Mouse (Mus musculus) midbrain, embryonic 16.5 days (tissue): ENCODE measurements around the gene Canx. TPM values are rescaled to one million over a fixed set of nuclear protein-coding genes. Genes with fewer than 3 reads are reported as not detected.
"Not testable (repeated sequence)": the region's sequence is repeated elsewhere in the genome, so short reads cannot be mapped to it uniquely, and the experiment has no call there.

Experiments
- ATAC-seq: fragments of 200-750 bp; cut with Nextera tagmentation; 2 replicates; pipeline ENCODE4 v1.8.0; 2017; ENCODE audit warnings: moderate TSS enrichment
- H3K27ac ChIP-seq: fragments of 300-500 bp; sonication (generic); 2 replicates; pipeline ENCODE4 v1.5.1; 2014; ENCODE audit warnings: mild to moderate bottlenecking, low read length, mixed read lengths
- H3K27me3 ChIP-seq: fragments of 300-500 bp; sonication (generic); 2 replicates; pipeline ENCODE4 v1.6.1; 2014; ENCODE audit warnings: low read depth, low read length, mixed read lengths; ENCODE audit not compliant: control insufficient read depth, insufficient read depth
- H3K36me3 ChIP-seq: fragments of 300-500 bp; sonication (generic); 2 replicates; pipeline ENCODE4 v1.6.1; 2014; ENCODE audit warnings: mild to moderate bottlenecking, low read length, moderate library complexity, mixed read lengths; ENCODE audit not compliant: control insufficient read depth, insufficient read depth
- H3K4me1 ChIP-seq: fragments of 300-500 bp; sonication (generic); 2 replicates; pipeline ENCODE4 v1.6.1; 2014; ENCODE audit warnings: mild to moderate bottlenecking, low read length, mixed read lengths; ENCODE audit not compliant: control insufficient read depth, insufficient read depth
- H3K4me2 ChIP-seq: fragments of 300-500 bp; sonication (generic); 2 replicates; pipeline ENCODE4 v1.6.1; 2014; ENCODE audit warnings: mild to moderate bottlenecking, low read length, mixed read lengths
- H3K4me3 ChIP-seq: fragments of 300-500 bp; sonication (generic); 2 replicates; pipeline ENCODE4 v1.5.1; 2014; ENCODE audit warnings: low read depth, mild to moderate bottlenecking, low read length, moderate library complexity, mixed read lengths
- H3K9ac ChIP-seq: fragments of 300-500 bp; sonication (generic); 2 replicates; pipeline ENCODE4 v1.6.1; 2014; ENCODE audit warnings: low read depth, low read length, mixed read lengths
- H3K9me3 ChIP-seq: fragments of 300-500 bp; sonication (generic); replicated peaks from 2 replicates; pipeline ENCODE4 v1.6.1; 2014; ENCODE audit warnings: mild to moderate bottlenecking, low read length, mixed read lengths; ENCODE audit not compliant: control insufficient read depth, poor library complexity, severe bottlenecking
- WGBS: fragments of 180-500 bp; shearing (Covaris S2); extraction: QIAGEN DNeasy Blood & Tissue Kit; methylation state at CpG from one replicate; pipeline ENCODE4 v1.1.7; 2014; 5-methylcytosine and 5-hydroxymethylcytosine counted together
- polyA plus RNA-seq: library from polyadenylated mRNA; unstranded; fragments of >200 nt; fragmentation: Nextera tagmentation; extraction: Ambion mirVana; gene quantifications from 2 replicates; pipeline ENCODE4 v1.2.1, GENCODE M21; 2015

Gene Canx
- polyA plus RNA-seq, 1 experiment from 2014 or later: 294 TPM

GRCm38 (mm10) chr11:50367531-50367930, 42.1 kb upstream of the Canx start:
- no peak for ATAC-seq
- WGBS: 93% methylated on average over 9 of the region's 9 CpGs
- peaks cover 7% of the 10 kb centered on the region for H3K4me1 ChIP-seq
- no peak overlapping the region for H3K27ac ChIP-seq
- no peaks in the 10 kb centered on the region for H3K36me3 ChIP-seq
- H3K9me3 ChIP-seq: no peaks in the 10 kb centered on the region
- no peaks in the 10 kb centered on the region for H3K27me3 ChIP-seq
- H3K9ac ChIP-seq: no peak overlapping the region
- H3K4me2 ChIP-seq: no peak overlapping the region
- no peak overlapping the region for H3K4me3 ChIP-seq

- no peaks in the 10 kb centered on the region for H3K9me3 ChIP-seq
- no peak overlapping the region for H3K4me2 ChIP-seq
- H3K9ac ChIP-seq: no peak overlapping the region
- H3K27me3 ChIP-seq: no peaks in the 10 kb centered on the region
- no peak for ATAC-seq
- no peak overlapping the region for H3K4me3 ChIP-seq
- no peaks in the 10 kb centered on the region; the same call in 1 of the 2 replicates for H3K4me1 ChIP-seq
- H3K36me3 ChIP-seq: no peaks in the 10 kb centered on the region
- no peak overlapping the region for H3K27ac ChIP-seq
Observed at GRCm38 (mm10) chr11:50365322-50365721, 39.8 kb upstream of the Canx start.

- Histone ChIP-seq H3K27me3 (no peaks in the 10 kb centered on the region), H3K4me3 (no peak overlapping the region), H3K9me3 (no peaks in the 10 kb centered on the region), H3K4me1 (no peaks in the 10 kb centered on the region), H3K4me2 (no peak overlapping the region), H3K36me3 (no peaks in the 10 kb centered on the region), H3K9ac (no peak overlapping the region), H3K27ac (no peak overlapping the region)
- ATAC-seq: 0 out of 2 replicates have a peak, but pooled peaks have one; percentile 66
- WGBS: 7% methylated on average over 4 of the region's 4 CpGs
Observed at GRCm38 (mm10) chr11:50364548-50364947, 39.1 kb upstream of the Canx start.

- not testable (repeated sequence) for H3K27me3 ChIP-seq, H3K9me3 ChIP-seq, H3K36me3 ChIP-seq, H3K4me1 ChIP-seq, ATAC-seq, H3K9ac ChIP-seq, H3K4me2 ChIP-seq, H3K27ac ChIP-seq, H3K4me3 ChIP-seq
- 91% methylated on average over 1 of the region's 1 CpGs for WGBS
Observed at GRCm38 (mm10) chr11:50361282-50361681, 35.8 kb upstream of the Canx start.

- peak overlapping the region; percentile 85 for H3K27ac ChIP-seq
- H3K4me2 ChIP-seq: peak overlapping the region; percentile 61
- no peaks in the 10 kb centered on the region; the same call in 1 of the 2 replicates for H3K4me1 ChIP-seq
- H3K36me3 ChIP-seq: no peaks in the 10 kb centered on the region
- H3K9me3 ChIP-seq: no peaks in the 10 kb centered on the region
- peak overlapping the region; percentile 83 for H3K9ac ChIP-seq
- peak; percentile 79 for ATAC-seq
- H3K27me3 ChIP-seq: no peaks in the 10 kb centered on the region
- 2% methylated on average over 74 of the region's 74 CpGs for WGBS
- H3K4me3 ChIP-seq: peak overlapping the region; percentile 58
Observed at GRCm38 (mm10) chr11:50358950-50359861, 33.7 kb upstream of the Canx start.

GRCm38 (mm10) chr11:50355395-50355794, 29.9 kb upstream of the Canx start:
- Histone ChIP-seq H3K4me1 (no peaks in the 10 kb centered on the region; the same call in 1 of the 2 replicates), H3K27ac (no peak overlapping the region), H3K9ac (no peak overlapping the region), H3K36me3 (no peaks in the 10 kb centered on the region), H3K9me3 (no peaks in the 10 kb centered on the region), H3K4me3 (no peak overlapping the region), H3K4me2 (no peak overlapping the region), H3K27me3 (no peaks in the 10 kb centered on the region)
- WGBS: 70% methylated on average over 1 of the region's 1 CpGs
- ATAC-seq: no peak

- H3K4me1 ChIP-seq: no peaks in the 10 kb centered on the region; the same call in 1 of the 2 replicates
- no peak overlapping the region for H3K4me2 ChIP-seq
- H3K4me3 ChIP-seq: no peak overlapping the region
- H3K9me3 ChIP-seq: no peaks in the 10 kb centered on the region
- H3K27ac ChIP-seq: no peak overlapping the region
- no peak overlapping the region for H3K9ac ChIP-seq
- no peak for ATAC-seq
- 80% methylated on average over 3 of the region's 3 CpGs for WGBS
- H3K27me3 ChIP-seq: no peaks in the 10 kb centered on the region
- H3K36me3 ChIP-seq: no peaks in the 10 kb centered on the region
Observed at GRCm38 (mm10) chr11:50354851-50355250, 29.4 kb upstream of the Canx start.

- Histone ChIP-seq H3K27me3 (no peaks in the 10 kb centered on the region), H3K4me3 (no peak within 1 kb of the TSS), H3K9me3 (no peaks in the 10 kb centered on the region), H3K27ac (no peak within 1 kb of the TSS), H3K36me3 (no peaks in the 10 kb centered on the region), H3K4me1 (no peaks in the 10 kb centered on the region; the same call in 1 of the 2 replicates), H3K4me2 (no peak within 1 kb of the TSS), H3K9ac (no peak within 1 kb of the TSS)
- ATAC-seq: no peak
Observed at GRCm38 (mm10) chr11:50354162-50354561, 28.7 kb upstream of the Canx start, which contains the start of gene Cby3. TSS of gene Cby3 (plus strand) at chr11:50354462.

GRCm38 (mm10) chr11:50352177-50352576, 26.7 kb upstream of the Canx start:
- Histone ChIP-seq H3K9me3 (no peaks in the 10 kb centered on the region), H3K4me3 (no peak overlapping the region), H3K9ac (no peak overlapping the region), H3K36me3 (no peaks in the 10 kb centered on the region), H3K27me3 (no peaks in the 10 kb centered on the region), H3K4me2 (no peak overlapping the region), H3K4me1 (no peaks in the 10 kb centered on the region), H3K27ac (no peak overlapping the region)
- 96% methylated on average over 2 of the region's 2 CpGs for WGBS
- no peak for ATAC-seq
